Mouse (Mus musculus): ENCODE data around the gene Apol7b. TPM values are rescaled to one million over a fixed set of nuclear protein-coding genes. Genes with fewer than 3 reads are reported as not detected.

Apol7b gene
- polyA plus RNA-seq (2015; fragmentation: Illumina TruSeq; extraction: RNeasy Lipid Tissue Mini Kit (QIAGEN cat#74804); ENCODE audit: insufficient read depth, low read depth, low replicate concordance) = not detected

GRCm38 (mm10) chr15:77447392-77447791 is at the start of gene Apol7b:
Gene Apol7b, minus strand, starts transcription at chr15:77447492.

DNA sequence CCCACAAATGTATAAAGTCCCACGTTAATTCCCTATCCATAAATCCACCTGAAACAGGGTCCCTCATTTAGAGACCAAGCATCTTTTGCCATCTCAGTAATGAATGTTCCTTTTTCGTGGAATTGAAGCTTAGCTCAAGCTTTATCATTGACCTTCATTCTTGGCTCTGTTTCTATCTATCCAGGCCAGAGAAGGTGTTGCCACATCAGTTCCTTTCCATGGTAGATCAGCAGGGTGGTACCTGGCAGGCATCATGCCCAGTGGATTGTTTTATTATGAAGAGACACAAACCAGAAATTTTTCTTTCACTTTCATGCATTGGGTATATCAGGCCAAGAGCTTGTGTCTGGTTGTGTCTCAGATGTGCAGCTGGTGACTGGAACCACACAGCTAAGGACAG is 29.4 kb upstream of the Apol7b start, which contains the start of gene Apol10a:
Gene Apol10a, plus strand, starts transcription at position 355 of the 400 bp plus-strand sequence.

DNA sequence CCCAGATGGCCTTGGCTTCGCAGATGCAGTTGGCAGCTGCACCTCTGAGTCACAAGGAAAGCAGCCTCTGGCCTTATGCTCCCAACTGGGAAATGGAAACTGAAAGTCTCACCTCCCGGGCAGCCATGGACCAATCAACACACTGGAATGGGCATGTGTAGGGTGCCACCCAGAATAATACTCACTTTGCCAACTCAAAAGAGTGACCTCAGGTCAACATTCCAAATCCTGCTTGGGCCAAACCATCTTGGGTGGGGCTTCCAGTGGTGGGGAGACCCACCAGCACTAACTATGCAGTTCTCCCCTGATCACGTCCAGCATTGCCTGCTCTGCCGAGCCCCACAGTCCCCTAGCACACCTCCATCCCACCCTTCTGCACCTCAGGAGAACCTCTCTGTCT is 36.3 kb downstream of the Apol7b start, which contains the start of gene Apol9a:
Gene Apol9a, minus strand, starts transcription at position 101 of the 400 bp plus-strand sequence.

GRCm38 (mm10) chr15:77399027-77399426 is 48.3 kb downstream of the Apol7b start, which contains the start of gene Apol7a:
Gene Apol7a, minus strand, starts transcription at chr15:77399110.

Other genes starting within 250 kb of the Apol7b start
- gene Rbfox2, start 140.5 kb downstream of the Apol7b start, polyA plus RNA-seq (2015; fragmentation: Illumina TruSeq; extraction: RNeasy Lipid Tissue Mini Kit (QIAGEN cat#74804); ENCODE audit: insufficient read depth, low read depth, low replicate concordance) = 5.7 TPM
- gene Apol7a, start 48.4 kb downstream of the Apol7b start, polyA plus RNA-seq (2015; fragmentation: Illumina TruSeq; extraction: RNeasy Lipid Tissue Mini Kit (QIAGEN cat#74804); ENCODE audit: insufficient read depth, low read depth, low replicate concordance) = 15.8 TPM
- gene Apol9a, start 36.4 kb downstream of the Apol7b start, polyA plus RNA-seq (2015; fragmentation: Illumina TruSeq; extraction: RNeasy Lipid Tissue Mini Kit (QIAGEN cat#74804); ENCODE audit: insufficient read depth, low read depth, low replicate concordance) = 4.4 TPM
- not detected for gene Apol10a, start 29.6 kb upstream of the Apol7b start, polyA plus RNA-seq (2015; fragmentation: Illumina TruSeq; extraction: RNeasy Lipid Tissue Mini Kit (QIAGEN cat#74804); ENCODE audit: insufficient read depth, low read depth, low replicate concordance)
- not detected for gene Apol11a, start 60.8 kb upstream of the Apol7b start, polyA plus RNA-seq (2015; fragmentation: Illumina TruSeq; extraction: RNeasy Lipid Tissue Mini Kit (QIAGEN cat#74804); ENCODE audit: insufficient read depth, low read depth, low replicate concordance)
- not detected for gene Apol7c, start 85.8 kb upstream of the Apol7b start, polyA plus RNA-seq (2015; fragmentation: Illumina TruSeq; extraction: RNeasy Lipid Tissue Mini Kit (QIAGEN cat#74804); ENCODE audit: insufficient read depth, low read depth, low replicate concordance)
- not detected for gene 1700025B11Rik, start 114.4 kb upstream of the Apol7b start, polyA plus RNA-seq (2015; fragmentation: Illumina TruSeq; extraction: RNeasy Lipid Tissue Mini Kit (QIAGEN cat#74804); ENCODE audit: insufficient read depth, low read depth, low replicate concordance)
- gene Apol10b, start 148.6 kb upstream of the Apol7b start, polyA plus RNA-seq (2015; fragmentation: Illumina TruSeq; extraction: RNeasy Lipid Tissue Mini Kit (QIAGEN cat#74804); ENCODE audit: insufficient read depth, low read depth, low replicate concordance) = 1.7 TPM
- not detected for gene Gm36245, start 151.8 kb upstream of the Apol7b start, polyA plus RNA-seq (2015; fragmentation: Illumina TruSeq; extraction: RNeasy Lipid Tissue Mini Kit (QIAGEN cat#74804); ENCODE audit: insufficient read depth, low read depth, low replicate concordance)
- gene Apol11b, start 195.8 kb upstream of the Apol7b start, polyA plus RNA-seq (2015; fragmentation: Illumina TruSeq; extraction: RNeasy Lipid Tissue Mini Kit (QIAGEN cat#74804); ENCODE audit: insufficient read depth, low read depth, low replicate concordance) = not detected

Measured in pancreas, adult 10 weeks (tissue).